Mouse (Mus musculus): ENCODE data around the gene Mob1a.

DNA sequence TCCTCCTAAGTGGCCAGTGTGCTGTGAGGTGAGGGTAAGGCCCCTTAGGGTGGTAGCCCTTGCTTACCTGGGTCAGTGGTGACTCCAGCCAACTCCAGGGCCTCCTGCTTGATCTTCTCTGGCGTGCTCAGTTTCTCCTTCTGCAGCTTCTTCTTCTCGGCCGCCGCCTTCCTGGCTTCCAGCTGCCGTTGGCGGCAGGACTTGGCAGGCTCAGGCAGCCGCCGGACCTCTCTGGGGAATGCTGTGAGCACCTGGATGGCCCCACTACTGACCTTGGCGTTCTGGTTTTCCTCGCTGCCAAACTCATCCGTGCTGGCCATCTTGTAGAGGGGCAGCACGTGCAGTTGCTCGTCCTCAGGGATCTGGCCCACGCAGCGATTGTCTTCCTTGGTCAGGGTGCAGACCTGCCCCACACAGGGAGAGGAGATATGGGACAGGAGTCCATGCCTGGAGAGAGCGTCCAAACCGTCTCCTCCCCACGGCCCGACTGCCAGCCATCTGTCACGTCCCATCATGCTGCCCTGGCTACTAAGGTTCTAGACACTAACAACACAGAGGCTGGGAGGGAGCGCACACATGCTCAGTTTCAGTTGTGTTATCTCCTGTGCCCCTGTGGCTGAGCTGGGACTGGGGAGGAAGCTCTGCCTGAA lies 44.6 kb downstream of the Mob1a start:
- TF ChIP-seq POLR2A (IDR thresholded peaks at IDR 0.05; ENCODE audit: borderline replicate concordance, insufficient read depth, low read length): no peak
- no peak for TF ChIP-seq CTCF (IDR thresholded peaks at IDR 0.05; ENCODE audit: borderline replicate concordance, insufficient read depth, low read depth, low read length)
